ENCODE assay signal across 8 mouse cellular contexts in the genomic region with DNA sequence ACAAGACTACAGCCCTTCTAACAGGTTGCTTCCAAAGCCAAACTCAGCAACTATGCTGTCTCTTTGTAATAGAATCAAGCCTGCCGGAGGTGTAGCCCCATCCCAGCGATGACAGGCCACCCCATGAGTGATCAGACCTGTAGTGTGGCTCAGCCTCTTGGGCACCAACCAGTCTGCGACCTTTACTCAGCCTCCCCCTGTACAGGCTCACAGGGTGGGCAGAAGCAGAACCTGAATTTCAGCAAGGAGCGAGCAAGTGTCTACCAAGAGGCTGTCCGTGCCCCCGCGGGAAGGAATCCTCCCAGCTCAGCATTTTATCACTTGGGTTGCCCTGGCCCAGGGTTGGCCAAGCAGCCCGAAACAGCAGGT.
DNase-seq lines count a peak whose midpoint lies in the region; ATAC-seq and TF ChIP-seq lines count a peak whose summit lies in the region.

No protein-coding gene starts in this region.

- peak overlapping the region; percentile 52 for H3K4me3 ChIP-seq in lung, embryonic 16.5 days (ENCODE audit: low read length)
- H3K4me3 ChIP-seq in forebrain, embryonic 14.5 days (ENCODE audit: low read depth, low read length), result peak overlapping the region; percentile 44
- H3K4me3 ChIP-seq in limb, embryonic 12.5 days (replicated peaks), result peak overlapping the region; percentile 49
- peak overlapping the region; percentile 49 for H3K4me3 ChIP-seq in olfactory bulb, adult 2 months (ENCODE audit: insufficient read depth, low read depth, low read length)

- H3K36me3 ChIP-seq in lung, embryonic 16.5 days (ENCODE audit: control insufficient read depth, insufficient read depth, low read length), result no peaks in the 10 kb centered on the region
- H3K36me3 ChIP-seq in forebrain, embryonic 14.5 days (ENCODE audit: control insufficient read depth, insufficient read depth, low read length), result no peaks in the 10 kb centered on the region
- H3K36me3 ChIP-seq in limb, embryonic 12.5 days, result no peaks in the 10 kb centered on the region

- H3K9me3 ChIP-seq in lung, embryonic 16.5 days (ENCODE audit: control insufficient read depth, low read length), result no peaks in the 10 kb centered on the region
- H3K9me3 ChIP-seq in forebrain, embryonic 14.5 days (replicated peaks; ENCODE audit: control insufficient read depth, low read length), result no peaks in the 10 kb centered on the region
- H3K9me3 ChIP-seq in limb, embryonic 12.5 days, result no peaks in the 10 kb centered on the region

- ATAC-seq in lung, embryonic 16.5 days (ENCODE audit: low read depth), result 0 out of 2 replicates have a peak, but pooled peaks have one; percentile 7
- no peak for ATAC-seq in forebrain, embryonic 14.5 days
- no peak for ATAC-seq in limb, embryonic 12.5 days (ENCODE audit: insufficient number of reproducible peaks, insufficient read depth, low FRiP score, low TSS enrichment, low read depth)

- no peak overlapping the region for H3K27ac ChIP-seq in lung, embryonic 16.5 days (ENCODE audit: low read length)
- H3K27ac ChIP-seq in forebrain, embryonic 14.5 days (ENCODE audit: low read depth, low read length), result no peak overlapping the region
- no peak overlapping the region for H3K27ac ChIP-seq in limb, embryonic 12.5 days
- H3K27ac ChIP-seq in olfactory bulb, adult 2 months (ENCODE audit: insufficient read depth, low read depth, low read length), result no peak overlapping the region

- no peak for TF ChIP-seq POLR2A in olfactory bulb, adult 2 months (IDR thresholded peaks at IDR 0.05; ENCODE audit: insufficient read depth, low read depth, low read length)

- no peak for TF ChIP-seq CTCF in olfactory bulb, adult 2 months (IDR thresholded peaks at IDR 0.05; ENCODE audit: insufficient read depth, low read depth, low read length)

- peak overlapping the region; percentile 93 for H3K4me2 ChIP-seq in lung, embryonic 16.5 days (ENCODE audit: low read depth, low read length)
- peak overlapping the region; percentile 86 for H3K4me2 ChIP-seq in forebrain, embryonic 14.5 days (ENCODE audit: low read length)
- H3K4me2 ChIP-seq in limb, embryonic 12.5 days, result peak overlapping the region; percentile 93

- 33% methylated on average over 8 of the region's 8 CpGs for WGBS in lung, embryonic 16.5 days
- WGBS in forebrain, embryonic 14.5 days, result 30% methylated on average over 8 of the region's 8 CpGs
- 26% methylated on average over 8 of the region's 8 CpGs for WGBS in limb, embryonic 12.5 days
- WGBS in olfactory bulb, adult 2 months, result 43% methylated on average over 8 of the region's 8 CpGs

- H3K27me3 ChIP-seq in lung, embryonic 16.5 days (ENCODE audit: control insufficient read depth, insufficient read depth, low read depth, low read length), result no peaks in the 10 kb centered on the region; the same call in 1 of the 2 replicates
- H3K27me3 ChIP-seq in forebrain, embryonic 14.5 days (replicated peaks; ENCODE audit: control insufficient read depth, insufficient read depth, low read length), result 0 out of 2 replicates have a peak, but pooled peaks cover 4% of the 10 kb centered on the region
- H3K27me3 ChIP-seq in limb, embryonic 12.5 days, result peaks cover 38% of the 10 kb centered on the region

- H3K4me1 ChIP-seq in lung, embryonic 16.5 days (replicated peaks; ENCODE audit: control insufficient read depth, insufficient read depth, low read length), result peaks cover 9% of the 10 kb centered on the region; the same call in 1 of the 2 replicates
- 0 out of 2 replicates have a peak, but pooled peaks cover 4% of the 10 kb centered on the region for H3K4me1 ChIP-seq in forebrain, embryonic 14.5 days (ENCODE audit: control insufficient read depth, insufficient read depth, low read length)
- peaks cover 12% of the 10 kb centered on the region; the same call in 1 of the 2 replicates for H3K4me1 ChIP-seq in limb, embryonic 12.5 days (replicated peaks)
- H3K4me1 ChIP-seq in olfactory bulb, adult 2 months (ENCODE audit: control insufficient read depth, insufficient read depth, low read length), result peaks cover 13% of the 10 kb centered on the region

- intact Hi-C loops in left cerebral cortex, postnatal 4 days (cut with DNase I), result no loop called here

- DNase-seq in lung, adult 18-20 months, result no peak
- DNase-seq in forebrain, embryonic 14.5 days (ENCODE audit: low spot score), result no peak
- DNase-seq in left cerebral cortex, postnatal 4 days, result no peak
- DNase-seq in spleen, adult 18-20 months, result no peak
- no peak for DNase-seq in layer of hippocampus, postnatal 25 days (ENCODE audit: extremely low spot score in 1 of 2, low spot score in 1 of 2)

- H3K9ac ChIP-seq in lung, embryonic 16.5 days (ENCODE audit: low read length), result no peak overlapping the region
- H3K9ac ChIP-seq in forebrain, embryonic 14.5 days (ENCODE audit: low read length), result peak overlapping the region; percentile 63
- peak overlapping the region; percentile 61 for H3K9ac ChIP-seq in limb, embryonic 12.5 days (replicated peaks)
